Mouse (Mus musculus): ENCODE data around the gene Tnfaip8l2. TPM values are rescaled to one million over a fixed set of nuclear protein-coding genes. Genes with fewer than 3 reads are reported as not detected.

Tnfaip8l2 gene
- 2.3 and 2.8 TPM in 2 replicates for total RNA-seq (2014; rRNA removed)
- polyA plus RNA-seq (2012; rRNA removed): 2.7 and 4.0 TPM in 2 replicates

DNA sequence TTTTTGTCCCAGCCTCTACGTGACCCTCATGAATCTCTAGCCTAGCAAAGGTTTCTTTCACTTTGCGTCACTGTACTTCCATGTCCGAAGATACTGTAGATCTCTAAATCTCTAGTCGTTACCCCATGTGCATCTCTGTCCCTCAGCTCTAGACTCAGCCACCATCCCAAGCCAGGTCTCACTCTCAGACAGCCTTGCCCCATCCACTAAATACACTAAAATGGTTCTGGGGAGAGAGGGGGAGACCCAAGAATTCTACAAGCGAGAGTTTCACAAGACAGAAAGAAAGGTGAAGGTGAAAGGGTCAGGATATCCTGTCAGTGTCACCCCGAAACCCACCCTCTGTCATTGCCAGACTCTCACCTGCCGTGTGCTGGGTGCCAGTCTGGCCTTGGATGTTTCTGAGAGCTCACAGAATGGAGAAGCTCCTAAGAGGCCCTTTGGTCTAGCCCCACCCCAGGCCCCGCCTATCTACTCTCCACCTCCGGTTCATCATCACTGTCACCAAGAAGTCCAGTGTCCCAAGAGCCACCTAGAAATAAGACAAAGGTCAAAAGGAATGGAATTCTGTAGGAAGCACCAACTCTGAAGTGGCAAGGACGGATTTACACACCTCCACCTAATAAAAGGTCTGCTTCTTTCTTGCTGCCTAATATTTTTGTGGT, at the start of gene Tnfaip8l2:
TSS of gene Tnfaip8l2 (minus strand) at position 409 of the 665 bp plus-strand sequence.
- H3K79me2 ChIP-seq (ENCODE audit: control insufficient read depth, insufficient read depth, low read length): no peaks in the 10 kb centered on the region
- WGBS: 84% methylated on average over 10 of the region's 10 CpGs
- TF ChIP-seq CTCF (IDR thresholded peaks at IDR 0.05; ENCODE audit: low read depth, low read length) (no peak), POLR2A (IDR thresholded peaks at IDR 0.05; ENCODE audit: extremely low read depth, insufficient read depth, low read length) (no peak)
- H3K4me3 ChIP-seq (ENCODE audit: insufficient read depth, low read depth, low read length): peak within 1 kb of the TSS; percentile 52
- no peak for DNase-seq (ENCODE audit: extremely low read depth, low read depth, low spot score)
- H3K4me1 ChIP-seq (ENCODE audit: control insufficient read depth, insufficient read depth, low read length): peaks cover 6% of the 10 kb centered on the region; the same call in 1 of the 2 replicates
- peak within 1 kb of the TSS; percentile 48; the same call in 1 of the 2 replicates for H3K27ac ChIP-seq (replicated peaks; ENCODE audit: insufficient read depth, low read depth, low read length)
- peak within 1 kb of the TSS; percentile 51 for H3K9ac ChIP-seq (ENCODE audit: low read depth, low read length)
- no peaks in the 10 kb centered on the region for H3K36me3 ChIP-seq (ENCODE audit: control insufficient read depth, insufficient read depth, low read length)
- H3K27me3 ChIP-seq (ENCODE audit: control insufficient read depth, insufficient read depth, low read length): no peaks in the 10 kb centered on the region

DNA sequence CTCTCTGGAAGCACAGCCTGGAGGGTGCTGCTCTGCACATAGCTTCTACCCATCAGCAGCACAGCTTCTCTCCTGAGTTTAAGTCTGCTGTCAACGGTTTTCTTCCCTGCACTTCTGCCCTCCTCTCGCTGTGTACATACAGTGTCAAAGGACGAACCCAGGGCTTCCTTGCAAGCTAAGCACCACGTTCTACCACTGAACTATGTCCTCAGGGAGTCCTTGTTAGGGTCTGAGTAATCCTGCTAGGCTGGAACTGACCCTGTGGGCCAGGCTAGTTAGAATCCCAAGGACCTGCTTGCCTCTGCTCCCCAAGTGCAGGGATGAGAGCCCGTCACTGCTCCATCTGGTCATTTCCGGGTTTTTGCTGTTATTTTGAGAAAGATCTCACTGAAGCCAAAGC, 44.7 kb upstream of the Tnfaip8l2 start:
- Histone ChIP-seq H3K79me2 (ENCODE audit: control insufficient read depth, insufficient read depth, low read length) (no peaks in the 10 kb centered on the region), H3K4me1 (ENCODE audit: control insufficient read depth, insufficient read depth, low read length) (no peaks in the 10 kb centered on the region), H3K36me3 (ENCODE audit: control insufficient read depth, insufficient read depth, low read length) (peaks cover 25% of the 10 kb centered on the region), H3K27me3 (ENCODE audit: control insufficient read depth, insufficient read depth, low read length) (no peaks in the 10 kb centered on the region), H3K27ac (replicated peaks; ENCODE audit: insufficient read depth, low read depth, low read length) (no peak overlapping the region), H3K9ac (ENCODE audit: low read depth, low read length) (no peak overlapping the region), H3K4me3 (ENCODE audit: insufficient read depth, low read depth, low read length) (no peak overlapping the region)
- 95% methylated on average over 6 of the region's 6 CpGs for WGBS
- no peak for DNase-seq (ENCODE audit: extremely low read depth, low read depth, low spot score)
- TF ChIP-seq POLR2A (IDR thresholded peaks at IDR 0.05; ENCODE audit: extremely low read depth, insufficient read depth, low read length) (no peak), CTCF (IDR thresholded peaks at IDR 0.05; ENCODE audit: low read depth, low read length) (no peak)

GRCm38 (mm10) chr3:95186100-95186499, 43.9 kb upstream of the Tnfaip8l2 start:
- no peaks in the 10 kb centered on the region for H3K4me1 ChIP-seq (ENCODE audit: control insufficient read depth, insufficient read depth, low read length)
- H3K4me3 ChIP-seq (ENCODE audit: insufficient read depth, low read depth, low read length): no peak overlapping the region
- no peak overlapping the region for H3K9ac ChIP-seq (ENCODE audit: low read depth, low read length)
- 97% methylated on average over 2 of the region's 2 CpGs for whole genome bisulfite sequencing
- no peaks in the 10 kb centered on the region for H3K27me3 ChIP-seq (ENCODE audit: control insufficient read depth, insufficient read depth, low read length)
- no peak for TF ChIP-seq CTCF (IDR thresholded peaks at IDR 0.05; ENCODE audit: low read depth, low read length)
- TF ChIP-seq POLR2A (IDR thresholded peaks at IDR 0.05; ENCODE audit: extremely low read depth, insufficient read depth, low read length): no peak
- H3K36me3 ChIP-seq (ENCODE audit: control insufficient read depth, insufficient read depth, low read length): peaks cover 25% of the 10 kb centered on the region
- no peak overlapping the region for H3K27ac ChIP-seq (replicated peaks; ENCODE audit: insufficient read depth, low read depth, low read length)
- DNase-seq (ENCODE audit: extremely low read depth, low read depth, low spot score): no peak
- H3K79me2 ChIP-seq (ENCODE audit: control insufficient read depth, insufficient read depth, low read length): no peaks in the 10 kb centered on the region

- WGBS: 85% methylated on average over 9 of the region's 9 CpGs
- DNase-seq (ENCODE audit: extremely low read depth, low read depth, low spot score): no peak
- no peak overlapping the region for H3K4me3 ChIP-seq (ENCODE audit: insufficient read depth, low read depth, low read length)
- no peaks in the 10 kb centered on the region for H3K27me3 ChIP-seq (ENCODE audit: control insufficient read depth, insufficient read depth, low read length)
- H3K79me2 ChIP-seq (ENCODE audit: control insufficient read depth, insufficient read depth, low read length): no peaks in the 10 kb centered on the region
- TF ChIP-seq POLR2A (IDR thresholded peaks at IDR 0.05; ENCODE audit: extremely low read depth, insufficient read depth, low read length) (no peak), CTCF (IDR thresholded peaks at IDR 0.05; ENCODE audit: low read depth, low read length) (no peak)
- no peak overlapping the region for H3K9ac ChIP-seq (ENCODE audit: low read depth, low read length)
- H3K36me3 ChIP-seq (ENCODE audit: control insufficient read depth, insufficient read depth, low read length): peaks cover 25% of the 10 kb centered on the region
- H3K4me1 ChIP-seq (ENCODE audit: control insufficient read depth, insufficient read depth, low read length): no peaks in the 10 kb centered on the region
- H3K27ac ChIP-seq (replicated peaks; ENCODE audit: insufficient read depth, low read depth, low read length): no peak overlapping the region
Observed at GRCm38 (mm10) chr3:95184796-95185577, 42.8 kb upstream of the Tnfaip8l2 start.

DNA sequence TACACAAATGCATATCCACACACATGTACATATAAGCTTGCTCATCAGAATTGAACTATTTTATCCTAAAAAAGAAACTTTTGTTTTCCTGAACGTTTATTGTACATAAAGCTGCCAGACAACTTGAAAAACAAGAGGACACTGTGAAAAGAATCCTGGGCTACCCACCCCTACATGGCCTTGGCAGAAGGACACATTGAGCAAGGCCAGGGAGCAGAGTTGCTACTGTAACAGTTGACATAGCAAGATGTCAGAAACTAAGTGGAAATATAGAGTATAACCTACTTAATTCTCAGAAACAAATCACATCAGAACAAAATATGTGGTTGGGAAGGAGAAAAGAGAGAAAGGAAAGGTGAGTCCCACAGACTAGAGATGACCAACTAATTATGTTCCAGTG, 39.7 kb upstream of the Tnfaip8l2 start:
- no peak for TF ChIP-seq POLR2A (IDR thresholded peaks at IDR 0.05; ENCODE audit: extremely low read depth, insufficient read depth, low read length)
- TF ChIP-seq CTCF (IDR thresholded peaks at IDR 0.05; ENCODE audit: low read depth, low read length): no peak
- 59% methylated on average over 1 of the region's 1 CpGs for WGBS
- H3K4me1 ChIP-seq (ENCODE audit: control insufficient read depth, insufficient read depth, low read length): no peaks in the 10 kb centered on the region
- no peak overlapping the region for H3K27ac ChIP-seq (replicated peaks; ENCODE audit: insufficient read depth, low read depth, low read length)
- peaks cover 7% of the 10 kb centered on the region for H3K36me3 ChIP-seq (ENCODE audit: control insufficient read depth, insufficient read depth, low read length)
- H3K27me3 ChIP-seq (ENCODE audit: control insufficient read depth, insufficient read depth, low read length): no peaks in the 10 kb centered on the region
- DNase-seq (ENCODE audit: extremely low read depth, low read depth, low spot score): no peak
- H3K4me3 ChIP-seq (ENCODE audit: insufficient read depth, low read depth, low read length): no peak overlapping the region
- H3K79me2 ChIP-seq (ENCODE audit: control insufficient read depth, insufficient read depth, low read length): no peaks in the 10 kb centered on the region
- H3K9ac ChIP-seq (ENCODE audit: low read depth, low read length): no peak overlapping the region

All from liver, adult 2 months (tissue).